9 mouse cellular contexts compared by ENCODE assay signal in genomic region chr8:95235683-95236082, GRCm38 (mm10). TPM values are rescaled to one million over a fixed set of nuclear protein-coding genes. Genes with fewer than 3 reads are reported as not detected.
DNase-seq lines count a peak whose midpoint lies in the region; ATAC-seq and TF ChIP-seq lines count a peak whose summit lies in the region.
"Had no signal": no experiment of that assay in that cellular context is flagged by ENCODE, and none has a peak within 500 bp of the region (broad histone marks: within the 10 kb centered on the region; RNA-seq: fewer than 3 reads in every experiment).

No protein-coding gene starts in this region.

- H3K9ac ChIP-seq in lung, postnatal 0 days (replicated peaks; ENCODE audit: low read depth) = no peak overlapping the region
- H3K9ac ChIP-seq: limb, embryonic 12.5 days had no signal

- peak; percentile 77 for DNase-seq in ES-CJ7 (ENCODE audit: low read depth, low spot score)
- DNase-seq in adrenal gland, postnatal 25 days = peak; percentile 80
- DNase-seq in embryonic facial prominence, embryonic 10.5 days (ENCODE audit: low spot score) = peak; percentile 76
- peak; percentile 72 for DNase-seq in heart, adult 8-10 months (ENCODE audit: low spot score)
- DNase-seq in large intestine, adult 2 months (ENCODE audit: low read depth, low spot score) = peak; percentile 51
- DNase-seq in lung, postnatal 0 days (ENCODE audit: low spot score) = peak; percentile 54
- DNase-seq in right cerebral cortex, adult 2 months (ENCODE audit: low spot score in 2 of 2) = peak; percentile 85 to 86
- peak; percentile 56 for DNase-seq in urinary bladder, postnatal 10 days (ENCODE audit: low spot score)

- no peaks in the 10 kb centered on the region for H3K9me3 ChIP-seq in embryonic facial prominence, embryonic 10.5 days
- no peaks in the 10 kb centered on the region for H3K9me3 ChIP-seq in lung, postnatal 0 days (ENCODE audit: low read length)

- no peaks in the 10 kb centered on the region for H3K36me3 ChIP-seq in embryonic facial prominence, embryonic 10.5 days (replicated peaks)
- no peaks in the 10 kb centered on the region for H3K36me3 ChIP-seq in lung, postnatal 0 days (ENCODE audit: insufficient read depth, low read length)
- H3K36me3 ChIP-seq: limb, embryonic 12.5 days had no signal

- no peaks in the 10 kb centered on the region for H3K4me1 ChIP-seq in embryonic facial prominence, embryonic 10.5 days
- no peaks in the 10 kb centered on the region for H3K4me1 ChIP-seq in lung, postnatal 0 days (ENCODE audit: insufficient read depth, low read depth, low read length)
- H3K4me1 ChIP-seq: limb, embryonic 12.5 days had no signal

- no peak overlapping the region for H3K27ac ChIP-seq in embryonic facial prominence, embryonic 10.5 days (replicated peaks)
- no peak overlapping the region for H3K27ac ChIP-seq in lung, postnatal 0 days (ENCODE audit: low read length)
- H3K27ac ChIP-seq: limb, embryonic 12.5 days had no signal

- H3K27me3 ChIP-seq in embryonic facial prominence, embryonic 10.5 days (replicated peaks; ENCODE audit: low read depth, poor library complexity, severe bottlenecking) = no peaks in the 10 kb centered on the region
- no peaks in the 10 kb centered on the region for H3K27me3 ChIP-seq in lung, postnatal 0 days (replicated peaks; ENCODE audit: insufficient read depth, low read length)
- H3K27me3 ChIP-seq: limb, embryonic 12.5 days had no signal

- TF ChIP-seq CTCF in lung, postnatal 0 days (IDR thresholded peaks at IDR 0.05) = peak; percentile 92

- no peak overlapping the region for H3K4me2 ChIP-seq in lung, postnatal 0 days (replicated peaks; ENCODE audit: low read depth, low read length)
- H3K4me2 ChIP-seq: limb, embryonic 12.5 days had no signal

- 7% methylated on average over 3 of the region's 3 CpGs for WGBS in embryonic facial prominence, embryonic 10.5 days
- WGBS in large intestine, adult 2 months = 3% methylated on average over 3 of the region's 3 CpGs
- WGBS in lung, postnatal 0 days = 5% methylated on average over 3 of the region's 3 CpGs

- peak; percentile 17; the same call in 1 of the 2 replicates for ATAC-seq in lung, postnatal 0 days

- TF ChIP-seq EP300 in lung, postnatal 0 days (IDR thresholded peaks at IDR 0.05) = no peak

- no peak overlapping the region for H3K4me3 ChIP-seq in embryonic facial prominence, embryonic 10.5 days
- no peak overlapping the region for H3K4me3 ChIP-seq in lung, postnatal 0 days (ENCODE audit: low read depth, low read length)
- H3K4me3 ChIP-seq: limb, embryonic 12.5 days had no signal

RNA-seq across cellular contexts. Expression of gene Kifc3, which starts 33.1 kb away (rescaled TPM):
- 108 and 116 TPM in 2 replicates for total RNA-seq in adrenal gland, postnatal 25 days (2021)
- 8.4 and 8.7 TPM in 2 replicates for polyA plus RNA-seq in embryonic facial prominence, embryonic 10.5 days (2016; fragmentation: Nextera tagmentation; extraction: Ambion mirVana)
- 10 to 100 TPM; 79.2 to 89.7 (median 83.6) TPM for total RNA-seq in heart, adult 8-10 months (2022)
- polyA plus RNA-seq in large intestine, adult 2 months (2012; rRNA removed) = 25.6 and 31.4 TPM in 2 replicates
- polyA plus RNA-seq in lung, postnatal 0 days (2015; fragmentation: Nextera tagmentation; extraction: Ambion mirVana) = 23.7 and 32.4 TPM in 2 replicates
